Mouse (Mus musculus) urinary bladder, adult 2 months (tissue): ENCODE measurements around the gene Grin2b. TPM values are rescaled to one million over a fixed set of nuclear protein-coding genes. Genes with fewer than 3 reads are reported as not detected.
"Not testable (repeated sequence)": the region's sequence is repeated elsewhere in the genome, so short reads cannot be mapped to it uniquely, and the experiment has no call there.

ENCODE experiments used
- DNase-seq: peaks from one replicate; pipeline ENCODE4 v3.0.0; 2022; ENCODE audit warnings: low spot score
- polyA plus RNA-seq: library from polyadenylated mRNA; depleted of rRNA; stranded (reverse); fragments of >200 nt; gene quantifications from 2 replicates; pipeline ENCODE4 v1.2.3, GENCODE M21; 2012

The Grin2b gene
- polyA plus RNA-seq, 1 experiment = not detected

DNA sequence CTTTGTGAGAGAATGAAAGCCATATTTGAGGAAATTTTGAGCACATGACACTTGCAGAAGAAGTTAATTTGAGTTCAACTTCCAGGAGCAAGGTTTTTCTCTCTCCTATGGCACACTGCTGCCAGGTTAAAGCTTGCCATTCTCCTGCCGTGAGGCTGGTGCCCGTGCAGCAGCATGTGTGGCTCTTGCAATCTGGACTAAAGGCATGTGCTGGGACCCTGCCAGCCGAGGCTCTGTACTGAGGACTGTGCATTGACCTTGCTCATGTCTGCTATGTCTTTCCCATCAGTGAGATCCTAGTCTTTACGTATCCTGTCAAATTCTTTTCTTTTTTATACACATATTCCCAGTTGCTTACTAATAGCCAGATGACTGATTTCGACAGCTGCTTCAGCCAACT lies 268.9 kb downstream of the Grin2b start:
- no peak for DNase-seq

DNA sequence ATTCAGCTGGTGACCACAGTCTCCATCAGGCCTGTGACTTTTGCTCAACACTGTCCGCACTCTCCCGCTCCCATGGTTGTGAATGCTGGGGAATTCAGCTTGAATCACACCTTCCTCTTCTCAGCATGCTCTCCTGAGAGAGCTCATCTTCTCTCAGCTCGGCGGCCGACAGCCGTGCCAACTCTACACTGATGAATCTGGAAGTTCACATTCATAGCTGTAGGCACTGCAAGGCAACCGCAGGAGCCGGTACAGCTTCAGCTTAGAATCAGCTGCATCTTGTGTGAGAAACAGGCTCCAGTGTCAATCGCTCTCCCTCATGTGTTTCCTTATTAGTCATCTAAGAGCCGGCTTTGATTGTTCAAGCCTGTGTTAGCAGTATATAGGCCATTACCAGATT lies 272.9 kb downstream of the Grin2b start:
- no peak for DNase-seq

DNA sequence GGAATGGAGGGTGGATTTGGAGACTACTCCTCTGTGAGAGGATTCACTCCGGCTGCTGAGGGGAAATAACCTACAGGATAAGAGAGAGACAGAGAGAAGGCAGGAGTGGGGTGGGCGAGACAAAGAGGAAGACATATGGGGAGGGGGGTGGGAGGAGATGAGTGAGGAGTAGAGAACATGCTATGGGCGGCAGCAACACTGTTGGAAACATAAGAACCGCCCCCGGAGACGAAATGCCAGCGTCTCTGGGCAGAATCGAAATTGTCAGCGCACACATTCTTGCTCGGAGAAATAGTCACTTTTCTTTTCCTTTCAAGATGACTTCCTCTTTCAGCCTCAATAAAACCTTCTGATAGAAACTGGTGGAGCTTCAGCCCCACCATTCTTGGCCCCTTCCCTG lies 274.1 kb downstream of the Grin2b start:
- no peak for DNase-seq

DNA sequence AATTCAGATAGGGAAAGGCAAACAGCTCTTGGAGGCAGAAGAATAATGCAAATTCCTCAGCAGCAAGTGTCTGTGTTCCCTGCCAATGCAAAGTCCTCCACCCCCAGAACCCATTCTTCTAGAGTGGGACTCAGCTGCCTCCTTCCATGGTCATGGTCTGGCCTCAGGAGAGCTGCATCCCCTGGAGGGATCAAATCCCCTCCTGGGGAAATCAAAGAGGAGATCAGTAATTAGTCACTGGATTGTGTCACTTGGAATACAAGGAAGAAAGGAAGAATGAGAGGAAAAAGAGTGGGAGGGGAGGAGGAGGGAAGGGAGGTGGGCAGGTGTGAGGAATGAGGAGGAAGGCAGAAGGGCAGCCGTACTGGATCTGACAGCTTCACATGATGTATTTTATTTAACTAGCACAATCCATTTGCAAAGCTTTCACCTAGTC lies 278.5 kb downstream of the Grin2b start:
- DNase-seq = no peak

GRCm38 (mm10) chr6:135882611-135883010 lies 290.7 kb downstream of the Grin2b start:
- DNase-seq = no peak

GRCm38 (mm10) chr6:135876163-135876726 lies 297.1 kb downstream of the Grin2b start:
- DNase-seq = no peak

- no peak for DNase-seq
These were observed 298.7 kb downstream of the Grin2b start for GRCm38 (mm10) chr6:135874626-135875025.

DNA sequence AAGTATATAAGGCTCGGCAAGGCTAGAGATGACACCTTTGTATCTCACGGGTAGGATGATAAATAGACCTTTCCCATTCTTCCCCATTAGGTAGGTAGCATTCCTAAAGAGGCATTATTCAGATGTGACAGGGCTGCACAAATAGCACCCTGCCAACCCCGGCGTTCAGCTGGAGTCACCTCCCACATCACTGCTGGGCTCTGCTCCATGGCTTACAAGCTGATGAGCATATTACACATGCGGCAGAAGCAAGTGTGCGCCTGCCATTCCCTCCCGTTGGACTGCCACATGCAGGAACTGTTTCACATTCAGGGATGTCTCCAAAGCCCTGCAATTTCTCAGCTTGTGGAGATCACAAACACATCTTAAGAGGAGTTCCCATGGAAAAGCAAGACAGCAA lies 307.5 kb downstream of the Grin2b start:
- DNase-seq = no peak

DNA sequence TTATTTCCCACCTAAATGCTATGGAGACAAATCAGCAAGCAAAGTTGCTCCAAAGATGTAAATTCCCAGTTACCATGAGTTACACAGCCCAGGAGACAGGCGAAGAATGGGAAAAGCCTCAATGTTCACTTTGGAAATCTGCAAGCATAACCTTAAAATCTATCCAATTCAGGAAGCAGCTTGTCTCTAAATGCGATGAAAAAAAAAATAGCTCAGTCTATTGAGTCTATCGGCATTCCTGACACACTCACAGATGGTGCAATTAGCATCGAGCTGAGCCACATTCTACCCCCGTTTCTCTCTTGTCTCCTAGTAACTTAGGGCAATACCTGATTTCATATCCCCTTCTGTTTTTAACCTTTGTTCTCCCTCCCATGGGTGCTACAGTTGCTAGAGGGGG lies 309.3 kb downstream of the Grin2b start:
- DNase-seq = no peak

- DNase-seq = no peak
These were observed 313.8 kb downstream of the Grin2b start for GRCm38 (mm10) chr6:135859502-135859901.

DNA sequence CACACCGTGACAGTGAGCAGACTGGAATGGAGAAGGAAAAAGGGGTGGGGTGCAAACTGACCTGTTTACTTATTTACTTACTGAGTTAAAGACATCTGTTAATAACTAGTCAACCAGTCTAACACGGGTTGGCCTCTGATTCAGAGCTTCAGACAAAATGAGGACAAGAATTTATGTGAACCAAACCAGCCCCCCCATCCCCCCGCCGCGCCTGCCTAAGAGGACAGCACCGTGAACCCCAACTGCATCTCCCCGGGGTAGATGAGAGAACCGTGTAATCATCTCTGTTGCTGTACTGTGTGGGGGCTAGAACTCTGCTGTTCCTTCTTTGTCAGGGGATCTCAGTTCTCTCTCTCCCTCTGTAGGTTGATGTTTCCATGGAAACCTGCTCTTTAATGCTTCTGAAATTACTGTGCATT lies 319.1 kb downstream of the Grin2b start:
- no peak for DNase-seq

DNA sequence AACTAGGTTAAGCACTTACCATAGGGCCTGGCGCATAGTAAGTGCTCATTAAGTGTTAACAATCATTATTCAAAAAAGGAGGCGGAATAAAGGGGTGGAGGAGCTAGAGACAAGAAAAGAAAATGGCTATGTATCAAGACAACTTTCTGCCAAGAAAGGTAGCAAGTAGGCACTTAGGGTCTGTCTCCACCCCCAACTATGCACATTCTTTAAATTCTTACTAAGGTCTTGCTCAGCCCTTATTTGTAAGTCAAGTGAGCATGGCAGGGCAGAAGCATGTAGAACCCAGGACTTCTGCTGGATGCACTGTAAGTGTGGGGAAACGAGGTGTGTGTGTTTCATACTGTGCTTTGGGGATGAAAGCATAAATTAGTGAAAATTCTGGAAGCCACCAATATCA lies 329.6 kb downstream of the Grin2b start:
- DNase-seq = no peak

- DNase-seq = no peak
These were observed 337.0 kb downstream of the Grin2b start for GRCm38 (mm10) chr6:135836353-135836752.

- no peak for DNase-seq
These were observed 339.8 kb downstream of the Grin2b start for GRCm38 (mm10) chr6:135833542-135833941.

DNA sequence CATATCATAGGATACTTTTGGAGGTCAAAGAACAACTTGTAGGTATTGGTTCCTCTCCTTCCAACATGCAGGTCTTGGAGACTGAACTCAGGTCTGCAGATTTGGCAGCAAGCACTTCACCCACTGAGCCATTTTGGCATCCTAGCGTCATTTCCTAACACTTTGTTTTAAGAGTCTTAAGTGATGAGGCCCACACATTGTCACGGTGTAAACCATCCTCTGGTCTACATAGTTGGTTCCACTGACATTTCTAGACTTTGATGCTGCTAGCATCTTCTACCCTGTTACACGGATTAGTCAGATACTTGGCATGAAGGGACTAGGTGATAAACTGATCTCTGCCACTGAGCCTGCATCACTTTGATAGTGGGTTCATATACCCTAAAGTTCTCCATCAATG lies 341.3 kb downstream of the Grin2b start:
- DNase-seq = no peak

DNA sequence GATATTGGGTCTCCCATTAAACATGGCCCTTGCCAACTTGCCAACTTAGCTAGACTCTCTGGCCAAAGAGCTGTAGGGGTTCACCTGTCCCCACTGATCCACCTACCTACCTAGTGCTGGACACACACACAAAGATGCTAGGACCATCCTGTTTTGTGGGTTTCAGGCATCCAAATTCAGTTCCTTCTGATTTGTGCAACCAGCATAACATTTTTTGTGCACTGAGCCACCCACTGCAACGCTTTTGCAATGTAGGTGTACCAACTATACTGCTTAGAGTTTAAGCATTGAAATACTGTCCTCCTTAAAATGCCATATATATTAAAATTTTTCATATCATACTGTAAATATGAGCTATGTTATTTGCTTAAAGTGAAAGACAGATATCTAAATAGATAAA lies 342.3 kb downstream of the Grin2b start:
- DNase-seq = no peak

- no peak for DNase-seq
These were observed 343.9 kb downstream of the Grin2b start for GRCm38 (mm10) chr6:135829458-135829857.

DNA sequence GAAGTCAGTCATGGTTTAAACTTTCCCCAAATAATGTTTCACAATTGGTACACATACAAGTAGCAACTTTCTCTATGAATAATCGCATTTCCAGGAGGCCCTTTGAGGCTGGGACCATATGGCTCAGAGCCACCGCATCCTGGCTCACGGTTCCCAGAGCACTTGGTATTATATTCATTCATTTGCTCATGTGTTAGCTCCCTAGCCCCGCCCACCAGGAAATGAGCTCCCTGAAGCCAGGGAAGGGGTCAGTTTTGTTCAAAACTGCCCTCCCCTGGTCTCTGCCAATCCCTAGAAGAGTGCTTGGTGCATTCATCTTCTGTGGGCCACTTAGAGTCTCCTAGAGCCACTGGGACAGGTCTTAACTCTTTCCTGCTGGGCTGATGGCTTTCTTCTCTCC lies 344.3 kb downstream of the Grin2b start:
- no peak for DNase-seq

GRCm38 (mm10) chr6:135827942-135828341 lies 345.4 kb downstream of the Grin2b start:
- no peak for DNase-seq

DNA sequence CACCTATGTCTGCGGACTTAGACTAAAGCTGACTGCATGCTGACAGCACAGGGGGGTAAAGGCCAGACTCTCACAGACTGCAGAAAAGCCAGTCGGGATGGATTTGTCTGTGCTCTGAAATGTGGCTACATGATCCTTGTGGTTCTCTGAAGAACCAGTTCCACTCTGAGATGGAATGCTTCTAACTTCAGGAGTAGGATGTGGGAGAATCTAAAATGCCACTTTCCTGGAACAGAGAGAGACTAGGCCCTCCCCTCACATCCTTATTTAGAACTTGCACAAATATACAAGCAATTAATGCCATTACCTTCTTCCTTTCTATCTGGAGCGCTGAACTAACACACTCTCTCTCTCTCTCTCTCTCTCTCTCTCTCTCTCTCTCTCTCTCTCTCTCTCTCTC lies 346.0 kb downstream of the Grin2b start:
- DNase-seq = no peak

DNA sequence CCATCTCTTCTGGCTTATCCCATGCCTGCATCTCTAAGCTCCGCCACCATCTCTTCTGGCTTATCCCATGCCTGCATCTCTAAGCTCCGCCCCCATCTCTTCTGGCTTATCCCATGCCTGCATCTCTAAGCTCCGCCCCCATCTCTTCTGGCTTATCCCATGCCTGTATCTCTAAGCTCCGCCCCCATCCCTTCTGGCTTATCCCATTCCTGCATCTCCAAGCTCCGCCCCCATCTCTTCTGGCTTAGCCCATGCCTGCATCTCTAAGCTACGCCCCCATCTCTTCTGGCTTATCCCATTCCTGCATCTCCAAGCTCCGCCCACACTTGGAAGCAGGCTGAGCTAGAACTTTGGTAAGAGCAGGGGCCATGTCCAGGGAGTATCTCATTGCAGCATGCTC lies 346.5 kb downstream of the Grin2b start:
- DNase-seq = not testable (repeated sequence)

DNA sequence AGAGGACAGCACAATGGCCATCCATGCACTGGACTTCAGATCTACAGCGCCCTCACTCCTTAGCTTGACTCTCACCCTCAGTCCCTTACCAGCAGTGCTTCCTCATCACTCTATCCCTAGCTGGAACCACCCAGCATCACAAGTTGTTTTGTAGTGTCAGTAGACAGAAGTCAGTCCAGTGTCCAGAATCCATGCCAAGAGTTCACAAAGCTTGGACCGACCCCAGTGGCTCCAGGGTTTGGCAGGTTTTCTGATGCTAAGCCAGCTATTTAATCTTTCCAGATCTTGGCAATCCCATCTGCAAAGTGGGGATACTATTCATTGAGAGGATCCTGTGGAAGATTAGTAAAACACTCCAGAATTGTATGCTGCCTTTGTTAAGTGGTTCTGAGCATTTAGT lies 355.9 kb downstream of the Grin2b start:
- DNase-seq = no peak

- DNase-seq = no peak
These were observed 359.6 kb downstream of the Grin2b start for GRCm38 (mm10) chr6:135813755-135814154.

DNA sequence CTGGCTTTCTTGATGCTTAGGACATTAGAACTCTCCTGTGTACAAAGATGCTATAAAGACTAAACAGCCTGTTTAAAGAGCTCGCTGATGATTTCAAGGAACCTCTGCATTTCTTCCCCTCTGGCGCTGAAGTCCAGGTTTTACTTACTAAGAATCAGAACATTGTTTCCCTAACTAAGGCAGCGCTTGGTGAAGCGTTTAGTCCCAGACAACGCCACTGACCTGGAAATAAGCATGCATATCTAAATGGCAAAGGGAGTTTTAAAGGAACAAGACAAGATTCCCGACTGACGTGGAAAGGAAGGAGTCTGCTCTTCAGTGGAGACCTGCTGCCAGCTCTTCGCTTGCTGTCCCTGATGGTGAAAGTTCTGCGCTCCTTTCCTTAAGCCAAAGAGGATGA lies 367.9 kb downstream of the Grin2b start:
- DNase-seq = no peak

DNA sequence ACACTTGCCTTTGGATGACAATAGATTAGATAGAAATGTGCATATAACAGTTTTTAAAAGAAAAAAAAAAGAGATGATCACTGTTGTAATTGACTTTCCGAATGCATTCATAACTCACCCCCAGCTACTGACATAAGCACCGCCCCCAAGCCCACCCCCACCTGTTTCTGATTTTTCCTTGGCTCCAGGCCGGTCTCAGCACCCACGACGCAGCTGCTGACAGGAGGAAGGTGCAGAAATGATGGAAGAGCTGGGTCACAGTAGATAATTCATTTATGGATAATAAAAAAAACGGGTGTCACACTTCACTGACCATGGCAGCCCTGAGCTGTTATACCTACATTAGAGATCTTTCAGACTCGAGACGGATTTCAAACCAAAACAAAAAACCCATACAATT lies 373.4 kb downstream of the Grin2b start:
- DNase-seq = no peak
